Mouse (Mus musculus) cortical plate, adult 2 months (tissue): ENCODE results near the gene Fam192a.

Source experiments
- CTCF ChIP-seq: fragments of 200-500 bp; IDR thresholded peaks from 2 replicates; pipeline ENCODE4 v1.5.1; 2011; ENCODE audit warnings: mild to moderate bottlenecking, control low read depth, low read length; ENCODE audit not compliant: insufficient read depth; ENCODE audit errors: extremely low read depth
- POLR2A ChIP-seq: fragments of 200-500 bp; IDR thresholded peaks from 2 replicates; pipeline ENCODE4 v1.6.1; 2011; ENCODE audit warnings: mild to moderate bottlenecking, low read length, control low read depth; ENCODE audit not compliant: insufficient read depth; ENCODE audit errors: extremely low read depth

- TF ChIP-seq CTCF (no peak), POLR2A (no peak)
Observed at GRCm38 (mm10) chr8:94566446-94567158, 35.2 kb downstream of the Fam192a start.
